In the genomic region with DNA sequence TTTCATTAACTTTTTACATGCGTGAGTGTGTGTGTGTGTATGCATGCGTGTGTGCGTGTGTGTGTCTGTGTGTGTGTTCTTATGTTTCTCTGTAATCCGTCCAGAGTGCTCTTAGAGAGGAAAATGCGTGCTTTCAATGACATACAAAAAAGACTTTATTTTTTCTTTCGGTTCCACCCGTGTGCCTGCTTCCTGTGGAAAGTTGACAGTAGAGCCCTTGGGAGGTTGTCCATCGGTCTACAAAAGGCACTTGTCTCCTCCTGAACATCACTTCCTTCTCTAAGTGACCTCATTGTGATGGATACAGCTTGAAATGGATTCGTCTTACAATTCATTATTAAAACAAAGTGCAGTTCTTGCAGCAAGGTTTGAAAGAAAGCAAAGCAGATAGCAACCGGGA, we compare ENCODE assay signal across 10 mouse cellular contexts. TPM values are rescaled to one million over a fixed set of nuclear protein-coding genes. Genes with fewer than 3 reads are reported as not detected.
A peak's percentile ranks its signal among the peaks of the same experiment; 100 is the strongest.
DNase-seq lines count a peak whose midpoint lies in the region; ATAC-seq and TF ChIP-seq lines count a peak whose summit lies in the region.
"Had no signal": no experiment of that assay in that cellular context is flagged by ENCODE, and none has a peak within 500 bp of the region (broad histone marks: within the 10 kb centered on the region; RNA-seq: fewer than 3 reads in every experiment).

No protein-coding gene starts in this region.

- no peak for DNase-seq in heart, postnatal 10 days
- no peak for DNase-seq in midbrain, embryonic 14.5 days
- no peak for DNase-seq in midbrain, postnatal 0 days (ENCODE audit: low spot score)
- DNase-seq in gastrocnemius, postnatal 25 days = no peak
- DNase-seq in thymus, postnatal 0 days (ENCODE audit: low spot score) = no peak
- DNase-seq: cerebellum, adult 8-10 months; gastrocnemius, postnatal 36 days had no signal

- peaks cover 33% of the 10 kb centered on the region for H3K4me1 ChIP-seq in heart, embryonic 13.5 days
- H3K4me1 ChIP-seq in midbrain, embryonic 14.5 days (ENCODE audit: control insufficient read depth, insufficient read depth, low read length) = no peaks in the 10 kb centered on the region
- no peaks in the 10 kb centered on the region for H3K4me1 ChIP-seq in midbrain, postnatal 0 days (ENCODE audit: insufficient read depth, low read length)
- H3K4me1 ChIP-seq in intestine, embryonic 15.5 days (replicated peaks) = 0 out of 2 replicates have a peak, but pooled peaks cover 5% of the 10 kb centered on the region
- H3K4me1 ChIP-seq in stomach, embryonic 15.5 days = 0 out of 2 replicates have a peak, but pooled peaks cover 5% of the 10 kb centered on the region

- peak overlapping the region; percentile 6; the same call in 1 of the 2 replicates for H3K27ac ChIP-seq in heart, embryonic 13.5 days (replicated peaks)
- no peak overlapping the region for H3K27ac ChIP-seq in midbrain, embryonic 14.5 days (replicated peaks; ENCODE audit: low read depth, low read length)
- H3K27ac ChIP-seq in midbrain, postnatal 0 days (ENCODE audit: low read depth, low read length) = no peak overlapping the region
- H3K27ac ChIP-seq in intestine, embryonic 15.5 days = no peak overlapping the region
- no peak overlapping the region for H3K27ac ChIP-seq in stomach, embryonic 15.5 days

- ATAC-seq in heart, embryonic 13.5 days (ENCODE audit: extremely low read depth, insufficient number of reproducible peaks, low FRiP score, low TSS enrichment) = no peak
- ATAC-seq in midbrain, embryonic 14.5 days (ENCODE audit: low FRiP score, low TSS enrichment) = no peak
- ATAC-seq in midbrain, postnatal 0 days (ENCODE audit: low FRiP score) = no peak
- ATAC-seq in intestine, embryonic 15.5 days = no peak
- no peak for ATAC-seq in stomach, embryonic 15.5 days (ENCODE audit: insufficient read depth, low FRiP score, low read depth)

- no peaks in the 10 kb centered on the region for H3K36me3 ChIP-seq in heart, embryonic 13.5 days
- H3K36me3 ChIP-seq in midbrain, embryonic 14.5 days (ENCODE audit: control insufficient read depth, insufficient read depth, low read length) = no peaks in the 10 kb centered on the region
- H3K36me3 ChIP-seq in midbrain, postnatal 0 days (ENCODE audit: insufficient read depth, low read length) = no peaks in the 10 kb centered on the region
- H3K36me3 ChIP-seq in intestine, embryonic 15.5 days = no peaks in the 10 kb centered on the region
- no peaks in the 10 kb centered on the region for H3K36me3 ChIP-seq in stomach, embryonic 15.5 days

- no peaks in the 10 kb centered on the region for H3K9me3 ChIP-seq in heart, embryonic 13.5 days
- no peaks in the 10 kb centered on the region for H3K9me3 ChIP-seq in midbrain, embryonic 14.5 days (ENCODE audit: control insufficient read depth, low read length)
- no peaks in the 10 kb centered on the region for H3K9me3 ChIP-seq in midbrain, postnatal 0 days (ENCODE audit: low read length)
- no peaks in the 10 kb centered on the region for H3K9me3 ChIP-seq in intestine, embryonic 15.5 days
- H3K9me3 ChIP-seq in stomach, embryonic 15.5 days = no peaks in the 10 kb centered on the region

- intact Hi-C loops in heart, postnatal 10 days (cut with DNase I) = loop anchor here (2.0 kb wide), 1 partner anchor 286 kb away; no protein-coding TSS in a partner anchor

- 0 out of 2 replicates have a peak overlapping the region, but pooled peaks have one; percentile 17 for H3K4me3 ChIP-seq in heart, embryonic 13.5 days
- no peak overlapping the region for H3K4me3 ChIP-seq in midbrain, embryonic 14.5 days (replicated peaks; ENCODE audit: low read depth, low read length)
- H3K4me3 ChIP-seq in midbrain, postnatal 0 days (ENCODE audit: low read depth, low read length) = no peak overlapping the region
- no peak overlapping the region for H3K4me3 ChIP-seq in intestine, embryonic 15.5 days (replicated peaks)
- H3K4me3 ChIP-seq in stomach, embryonic 15.5 days (replicated peaks) = 0 out of 2 replicates have a peak overlapping the region, but pooled peaks have one; percentile 3

- no peak for TF ChIP-seq CTCF in midbrain, postnatal 0 days (IDR thresholded peaks at IDR 0.05)

- 50% methylated on average over 10 of the region's 10 CpGs for WGBS in heart, embryonic 13.5 days
- WGBS in midbrain, embryonic 14.5 days = 74% methylated on average over 10 of the region's 10 CpGs
- 63% methylated on average over 10 of the region's 10 CpGs for WGBS in midbrain, postnatal 0 days
- WGBS in intestine, embryonic 15.5 days = 56% methylated on average over 10 of the region's 10 CpGs
- WGBS in stomach, embryonic 15.5 days = 55% methylated on average over 10 of the region's 10 CpGs

- H3K9ac ChIP-seq in heart, embryonic 13.5 days = 0 out of 2 replicates have a peak overlapping the region, but pooled peaks have one; percentile 29
- H3K9ac ChIP-seq in midbrain, embryonic 14.5 days (replicated peaks; ENCODE audit: low read length) = no peak overlapping the region
- no peak overlapping the region for H3K9ac ChIP-seq in midbrain, postnatal 0 days (replicated peaks; ENCODE audit: low read length, poor library complexity, severe bottlenecking)
- H3K9ac ChIP-seq in intestine, embryonic 15.5 days = no peak overlapping the region
- no peak overlapping the region for H3K9ac ChIP-seq in stomach, embryonic 15.5 days

- peaks cover 41% of the 10 kb centered on the region for H3K27me3 ChIP-seq in heart, embryonic 13.5 days (replicated peaks)
- no peaks in the 10 kb centered on the region for H3K27me3 ChIP-seq in midbrain, embryonic 14.5 days (ENCODE audit: control insufficient read depth, insufficient read depth, low read length)
- no peaks in the 10 kb centered on the region for H3K27me3 ChIP-seq in midbrain, postnatal 0 days (ENCODE audit: insufficient read depth, low read length)
- no peaks in the 10 kb centered on the region for H3K27me3 ChIP-seq in intestine, embryonic 15.5 days (replicated peaks)
- no peaks in the 10 kb centered on the region for H3K27me3 ChIP-seq in stomach, embryonic 15.5 days (replicated peaks)

- H3K4me2 ChIP-seq in heart, embryonic 13.5 days = peak overlapping the region; percentile 52
- peak overlapping the region; percentile 9 for H3K4me2 ChIP-seq in midbrain, embryonic 14.5 days (ENCODE audit: low read length)
- no peak overlapping the region for H3K4me2 ChIP-seq in midbrain, postnatal 0 days (ENCODE audit: low read depth, low read length, poor library complexity, severe bottlenecking)
- H3K4me2 ChIP-seq in intestine, embryonic 15.5 days (replicated peaks) = peak overlapping the region; percentile 35
- peak overlapping the region; percentile 21 for H3K4me2 ChIP-seq in stomach, embryonic 15.5 days

RNA-seq across cellular contexts. Expression of gene Psen2, which starts 1.6 kb away (rescaled TPM):
- 15.8 and 17.3 TPM in 2 replicates for polyA plus RNA-seq in heart, embryonic 13.5 days (2015; fragmentation: Nextera tagmentation; extraction: Ambion mirVana)
- total RNA-seq in heart, postnatal 10 days (2021) = 10 to 100 TPM; 13.5 to 15.3 TPM
- 12.9 and 13.7 TPM in 2 replicates for polyA plus RNA-seq in midbrain, embryonic 14.5 days (2014; fragmentation: Nextera tagmentation; extraction: Ambion mirVana)
- total RNA-seq in midbrain, postnatal 0 days (2014; rRNA removed) = 30.6 and 32.1 TPM in 2 replicates
- polyA plus RNA-seq in midbrain, postnatal 0 days (2015; fragmentation: Nextera tagmentation; extraction: Ambion mirVana) = 22.0 and 24.5 TPM in 2 replicates
- polyA plus RNA-seq in intestine, embryonic 15.5 days (2015; fragmentation: Nextera tagmentation; extraction: Ambion mirVana) = 16.0 and 21.6 TPM in 2 replicates
- 19.2 and 20.3 TPM in 2 replicates for polyA plus RNA-seq in stomach, embryonic 15.5 days (2015; fragmentation: Nextera tagmentation; extraction: Ambion mirVana)
- 1 to 10 TPM; 6.8 to 8.4 TPM for total RNA-seq in gastrocnemius, postnatal 25 days (2021)
- 9.3 and 11.6 TPM in 2 replicates for polyA plus RNA-seq in thymus, postnatal 0 days (2015; fragmentation: Nextera tagmentation; extraction: Ambion mirVana)

Comparison
In these comparisons a context has a peak if more than half of its experiments do, and no peak if none do; other contexts are left out.
1. H3K4me3 ChIP-seq: peak in heart, embryonic 13.5 days (single experiment) and stomach, embryonic 15.5 days (single experiment); none in midbrain, embryonic 14.5 days (single experiment), midbrain, postnatal 0 days (single experiment) and intestine, embryonic 15.5 days (single experiment).